Mouse (Mus musculus): ENCODE measurements around the gene Maats1. TPM values are rescaled to one million over a fixed set of nuclear protein-coding genes. Genes with fewer than 3 reads are reported as not detected.

The Maats1 gene
- polyA plus RNA-seq, 1 experiment from 2014 or later: 1.5 TPM

DNA sequence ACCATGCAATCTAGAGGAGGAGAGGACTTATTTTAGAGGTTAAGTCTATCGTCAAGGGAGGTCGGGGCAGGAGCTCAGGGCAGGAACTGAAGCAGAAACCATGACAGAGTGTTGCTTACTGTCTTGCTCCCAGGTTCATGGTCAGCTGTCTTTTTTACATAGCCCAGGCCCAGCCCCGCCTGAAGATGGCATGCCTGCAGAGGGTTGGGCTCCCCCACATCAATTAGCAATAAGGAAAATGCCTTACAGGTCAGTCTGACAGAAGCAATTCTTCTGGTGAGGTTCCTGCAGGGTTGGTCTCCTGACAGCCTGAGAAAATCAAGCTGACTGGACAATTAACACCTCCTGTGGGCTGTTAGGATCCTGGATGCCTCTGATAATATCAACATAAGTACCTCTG lies 70.3 kb downstream of the Maats1 start:
- Histone ChIP-seq H3K4me2 (replicated peaks; ENCODE audit: low read depth, low read length) (no peak overlapping the region), H3K9me3 (ENCODE audit: control insufficient read depth, low read length) (no peaks in the 10 kb centered on the region), H3K36me3 (ENCODE audit: control insufficient read depth, insufficient read depth, low read length) (no peaks in the 10 kb centered on the region), H3K4me3 (ENCODE audit: low read depth, low read length) (no peak overlapping the region), H3K27ac (ENCODE audit: low read depth, low read length) (no peak overlapping the region), H3K9ac (ENCODE audit: low read depth, low read length) (no peak overlapping the region), H3K27me3 (ENCODE audit: control insufficient read depth, insufficient read depth, low read length) (no peaks in the 10 kb centered on the region), H3K4me1 (replicated peaks; ENCODE audit: control insufficient read depth, insufficient read depth, low read length) (no peaks in the 10 kb centered on the region)
- WGBS: 78% methylated on average over 3 of the region's 3 CpGs
- ATAC-seq (ENCODE audit: low FRiP score) (no peak), DNase-seq (ENCODE audit: low spot score) (no peak)

DNA sequence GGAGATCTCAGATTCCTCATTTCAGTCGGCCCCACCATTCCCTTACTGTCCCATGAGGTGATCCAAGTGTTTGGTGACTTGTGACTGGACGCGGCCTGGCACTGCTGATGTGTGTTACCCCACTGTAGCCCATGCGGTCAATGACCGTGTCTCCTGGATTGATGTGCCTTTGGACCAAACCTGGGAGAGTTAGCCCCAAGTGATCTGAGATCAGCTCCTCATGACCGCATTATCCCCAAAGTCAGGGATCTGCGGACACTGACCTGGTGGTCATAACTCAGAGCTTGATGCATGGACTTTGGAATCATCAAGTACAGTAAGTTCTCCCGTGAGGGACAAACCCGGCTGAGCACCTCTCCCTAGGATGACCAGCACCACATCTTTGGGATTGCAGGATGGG lies 86.0 kb downstream of the Maats1 start:
- no peaks in the 10 kb centered on the region for H3K36me3 ChIP-seq (ENCODE audit: control insufficient read depth, insufficient read depth, low read length)
- no peaks in the 10 kb centered on the region for H3K27me3 ChIP-seq (ENCODE audit: control insufficient read depth, insufficient read depth, low read length)
- H3K9ac ChIP-seq (ENCODE audit: low read depth, low read length): no peak overlapping the region
- no peak overlapping the region for H3K27ac ChIP-seq (ENCODE audit: low read depth, low read length)
- 91% methylated on average over 9 of the region's 9 CpGs for WGBS
- ATAC-seq (ENCODE audit: low FRiP score) (no peak), DNase-seq (ENCODE audit: low spot score) (no peak)
- no peak overlapping the region for H3K4me2 ChIP-seq (replicated peaks; ENCODE audit: low read depth, low read length)
- no peak overlapping the region for H3K4me3 ChIP-seq (ENCODE audit: low read depth, low read length)
- no peaks in the 10 kb centered on the region for H3K9me3 ChIP-seq (ENCODE audit: control insufficient read depth, low read length)
- H3K4me1 ChIP-seq (replicated peaks; ENCODE audit: control insufficient read depth, insufficient read depth, low read length): no peaks in the 10 kb centered on the region

DNA sequence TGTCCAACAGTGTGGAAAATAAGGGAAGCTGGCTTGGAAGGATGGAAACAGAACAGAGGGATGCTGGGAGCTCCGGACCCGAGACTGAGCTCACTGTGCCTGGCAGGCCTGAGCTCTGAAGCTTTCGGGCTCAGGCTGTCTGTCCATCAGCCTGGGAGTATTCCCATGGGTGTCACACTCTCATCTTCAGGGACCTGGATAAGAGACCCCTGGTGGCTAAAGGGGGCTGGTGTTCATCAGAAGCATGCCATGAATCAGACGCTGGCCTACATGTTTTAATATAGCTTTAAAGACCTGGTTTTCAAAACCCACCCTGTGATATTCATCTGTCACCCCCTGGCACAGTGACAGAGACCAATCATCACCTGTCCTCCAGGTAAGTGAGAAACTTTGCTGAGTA lies 86.8 kb downstream of the Maats1 start:
- ATAC-seq (ENCODE audit: low FRiP score) (no peak), DNase-seq (ENCODE audit: low spot score) (no peak)
- H3K4me2 ChIP-seq (replicated peaks; ENCODE audit: low read depth, low read length): no peak overlapping the region
- no peaks in the 10 kb centered on the region for H3K27me3 ChIP-seq (ENCODE audit: control insufficient read depth, insufficient read depth, low read length)
- no peak overlapping the region for H3K27ac ChIP-seq (ENCODE audit: low read depth, low read length)
- no peaks in the 10 kb centered on the region for H3K9me3 ChIP-seq (ENCODE audit: control insufficient read depth, low read length)
- WGBS: 76% methylated on average over 4 of the region's 4 CpGs
- H3K36me3 ChIP-seq (ENCODE audit: control insufficient read depth, insufficient read depth, low read length): no peaks in the 10 kb centered on the region
- H3K4me1 ChIP-seq (replicated peaks; ENCODE audit: control insufficient read depth, insufficient read depth, low read length): no peaks in the 10 kb centered on the region
- H3K9ac ChIP-seq (ENCODE audit: low read depth, low read length): no peak overlapping the region
- no peak overlapping the region for H3K4me3 ChIP-seq (ENCODE audit: low read depth, low read length)

DNA sequence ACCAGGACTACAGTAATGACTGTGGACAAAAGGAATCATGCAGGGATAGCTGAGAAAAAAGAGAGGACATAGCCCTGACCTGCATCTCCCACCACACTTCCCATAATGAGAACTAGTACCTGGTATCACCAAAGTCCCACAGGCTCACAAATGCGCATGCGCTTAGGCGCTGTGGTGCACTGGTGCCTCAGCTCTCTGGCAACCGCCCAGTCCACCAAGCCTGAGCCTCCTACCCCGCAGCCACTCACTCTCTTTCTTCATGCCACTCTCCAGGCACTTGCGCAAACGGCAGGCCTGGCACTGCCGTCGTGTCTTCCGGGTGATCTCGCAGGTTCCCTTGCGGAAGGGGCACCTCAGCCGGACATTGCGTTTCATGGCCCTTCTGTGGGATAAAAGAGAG lies 87.9 kb downstream of the Maats1 start:
- ATAC-seq (ENCODE audit: low FRiP score): no peak
- Histone ChIP-seq H3K4me1 (replicated peaks; ENCODE audit: control insufficient read depth, insufficient read depth, low read length) (no peaks in the 10 kb centered on the region), H3K9me3 (ENCODE audit: control insufficient read depth, low read length) (no peaks in the 10 kb centered on the region), H3K9ac (ENCODE audit: low read depth, low read length) (no peak overlapping the region), H3K27me3 (ENCODE audit: control insufficient read depth, insufficient read depth, low read length) (no peaks in the 10 kb centered on the region), H3K4me2 (replicated peaks; ENCODE audit: low read depth, low read length) (no peak overlapping the region), H3K36me3 (ENCODE audit: control insufficient read depth, insufficient read depth, low read length) (no peaks in the 10 kb centered on the region), H3K27ac (ENCODE audit: low read depth, low read length) (no peak overlapping the region), H3K4me3 (ENCODE audit: low read depth, low read length) (no peak overlapping the region)
- no peak for DNase-seq (ENCODE audit: low spot score)
- 86% methylated on average over 14 of the region's 14 CpGs for WGBS

DNA sequence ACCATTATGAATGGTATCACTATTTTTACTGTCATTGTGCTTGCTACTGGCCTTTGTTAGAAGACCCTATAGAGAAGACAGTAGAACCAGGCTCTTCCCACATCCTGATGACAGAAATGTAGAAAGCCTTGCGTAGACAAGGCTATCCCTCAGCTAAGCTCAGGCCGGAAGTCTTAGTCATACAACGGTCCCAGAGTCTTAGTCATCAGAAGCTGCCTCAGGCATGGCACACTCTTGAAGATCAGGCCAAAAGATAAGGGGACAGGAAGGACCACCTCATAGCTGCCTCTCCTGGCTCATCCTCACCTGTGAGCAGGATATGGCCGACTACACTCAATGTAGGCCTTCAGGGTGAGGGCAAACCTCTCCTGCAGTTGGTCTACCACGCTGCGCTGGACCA lies 91.5 kb downstream of the Maats1 start:
- DNase-seq (ENCODE audit: low spot score): no peak
- H3K4me3 ChIP-seq (ENCODE audit: low read depth, low read length): no peak overlapping the region
- H3K9ac ChIP-seq (ENCODE audit: low read depth, low read length): no peak overlapping the region
- ATAC-seq (ENCODE audit: low FRiP score): no peak
- no peaks in the 10 kb centered on the region for H3K9me3 ChIP-seq (ENCODE audit: control insufficient read depth, low read length)
- no peaks in the 10 kb centered on the region for H3K36me3 ChIP-seq (ENCODE audit: control insufficient read depth, insufficient read depth, low read length)
- H3K4me1 ChIP-seq (replicated peaks; ENCODE audit: control insufficient read depth, insufficient read depth, low read length): no peaks in the 10 kb centered on the region
- 94% methylated on average over 6 of the region's 6 CpGs for WGBS
- H3K27ac ChIP-seq (ENCODE audit: low read depth, low read length): no peak overlapping the region
- H3K27me3 ChIP-seq (ENCODE audit: control insufficient read depth, insufficient read depth, low read length): no peaks in the 10 kb centered on the region
- H3K4me2 ChIP-seq (replicated peaks; ENCODE audit: low read depth, low read length): no peak overlapping the region

DNA sequence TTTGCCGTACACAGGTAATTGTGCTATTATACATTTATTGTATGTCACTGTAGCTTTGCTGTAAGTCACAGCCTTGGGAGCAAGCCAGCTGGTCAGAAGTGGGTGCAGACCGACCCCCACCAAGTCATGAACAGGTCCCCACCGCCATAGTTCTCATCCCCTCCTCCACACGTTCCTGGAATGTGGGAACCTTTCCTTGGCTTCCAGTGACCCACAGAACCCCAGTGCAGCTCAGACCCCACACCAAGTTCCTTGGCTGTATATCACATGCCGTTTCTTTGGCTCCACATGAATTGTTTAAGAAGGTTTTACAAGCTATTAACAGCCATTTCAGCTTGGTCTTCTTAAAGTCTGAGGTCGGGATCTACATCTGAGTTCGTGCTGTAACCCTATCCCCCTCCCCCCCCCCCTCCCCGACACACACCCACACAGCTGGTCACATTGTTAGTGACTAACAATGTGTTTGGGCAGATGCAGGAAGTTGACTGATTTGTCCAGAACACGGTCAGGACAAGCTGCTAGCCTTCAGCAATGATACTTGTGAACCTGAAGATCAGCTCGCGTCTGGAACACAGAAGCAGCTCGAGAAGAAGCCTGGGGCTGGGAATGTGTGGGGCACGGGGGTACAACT lies 93.5 kb downstream of the Maats1 start:
- Histone ChIP-seq H3K4me2 (replicated peaks; ENCODE audit: low read depth, low read length) (no peak overlapping the region), H3K9ac (ENCODE audit: low read depth, low read length) (no peak overlapping the region), H3K36me3 (ENCODE audit: control insufficient read depth, insufficient read depth, low read length) (no peaks in the 10 kb centered on the region), H3K4me1 (replicated peaks; ENCODE audit: control insufficient read depth, insufficient read depth, low read length) (no peaks in the 10 kb centered on the region), H3K9me3 (ENCODE audit: control insufficient read depth, low read length) (no peaks in the 10 kb centered on the region), H3K4me3 (ENCODE audit: low read depth, low read length) (no peak overlapping the region), H3K27me3 (ENCODE audit: control insufficient read depth, insufficient read depth, low read length) (no peaks in the 10 kb centered on the region), H3K27ac (ENCODE audit: low read depth, low read length) (no peak overlapping the region)
- DNase-seq (ENCODE audit: low spot score) (no peak), ATAC-seq (ENCODE audit: low FRiP score) (0 out of 2 replicates have a peak, but pooled peaks have one; percentile 25)
- WGBS: 56% methylated on average over 13 of the region's 13 CpGs

Other genes with a start within 250 kb of the Maats1 start
- 0.06 TPM in 1 of 2 replicates, not detected in the other for gene Nr1i2, start 47.3 kb downstream of the Maats1 start, polyA plus RNA-seq (2014; fragmentation: Nextera tagmentation; extraction: Ambion mirVana)
- 121 and 122 TPM in 2 replicates for gene Cox17, start 4.8 kb upstream of the Maats1 start, polyA plus RNA-seq (2014; fragmentation: Nextera tagmentation; extraction: Ambion mirVana)
- not detected in 2 replicates for gene Gm21987, start 4.9 kb upstream of the Maats1 start, polyA plus RNA-seq (2014; fragmentation: Nextera tagmentation; extraction: Ambion mirVana)
- gene Popdc2, start 20.1 kb upstream of the Maats1 start, polyA plus RNA-seq (2014; fragmentation: Nextera tagmentation; extraction: Ambion mirVana): 0.89 and 1.0 TPM in 2 replicates
- gene Pla1a, start 91.0 kb upstream of the Maats1 start, polyA plus RNA-seq (2014; fragmentation: Nextera tagmentation; extraction: Ambion mirVana): 0.14 and 0.28 TPM in 2 replicates
- 116 and 125 TPM in 2 replicates for gene Adprh, start 110.6 kb upstream of the Maats1 start, polyA plus RNA-seq (2014; fragmentation: Nextera tagmentation; extraction: Ambion mirVana)
- 0.33 and 0.73 TPM in 2 replicates for gene Cd80, start 113.4 kb upstream of the Maats1 start, polyA plus RNA-seq (2014; fragmentation: Nextera tagmentation; extraction: Ambion mirVana)
- gene Timmdc1, start 180.5 kb upstream of the Maats1 start, polyA plus RNA-seq (2014; fragmentation: Nextera tagmentation; extraction: Ambion mirVana): 26.9 and 35.6 TPM in 2 replicates
- gene Poglut1, start 208.1 kb upstream of the Maats1 start, polyA plus RNA-seq (2014; fragmentation: Nextera tagmentation; extraction: Ambion mirVana): 69.8 and 77.3 TPM in 2 replicates
- gene Tmem39a, start 216.6 kb upstream of the Maats1 start, polyA plus RNA-seq (2014; fragmentation: Nextera tagmentation; extraction: Ambion mirVana): 74.8 and 91.1 TPM in 2 replicates

All from hindbrain, embryonic 11.5 days (tissue).